Mouse (Mus musculus) hindbrain, postnatal 0 days (tissue): ENCODE data around the gene Slc25a17. TPM values are rescaled to one million over a fixed set of nuclear protein-coding genes. Genes with fewer than 3 reads are reported as not detected.
A peak's percentile ranks its signal among the peaks of the same experiment; 100 is the strongest.

Experiments used
- ATAC-seq: fragments of 200-750 bp; cut with Nextera tagmentation; 2 replicates; pipeline ENCODE4 v1.8.0; 2017; ENCODE audit warnings: mild to moderate bottlenecking, moderate TSS enrichment, moderate library complexity
- DNase-seq: peaks from one replicate; pipeline ENCODE4 v3.0.0-alpha.2; 2015; ENCODE audit warnings: low spot score
- H3K27ac ChIP-seq: fragments of 300-500 bp; sonication (generic); 2 replicates; pipeline ENCODE4 v1.5.1; 2014; ENCODE audit warnings: mild to moderate bottlenecking
- H3K27me3 ChIP-seq: fragments of 300-500 bp; sonication (generic); 2 replicates; pipeline ENCODE4 v1.6.1; 2014; ENCODE audit warnings: low read length, mixed read lengths; ENCODE audit not compliant: insufficient read depth
- H3K36me3 ChIP-seq: fragments of 300-500 bp; sonication (generic); 2 replicates; pipeline ENCODE4 v1.6.1; 2014; ENCODE audit warnings: low read length, mixed read lengths; ENCODE audit not compliant: insufficient read depth
- H3K4me1 ChIP-seq: fragments of 300-500 bp; sonication (generic); 2 replicates; pipeline ENCODE4 v1.6.1; 2014; ENCODE audit warnings: antibody characterized with exemption, low read length, mixed read lengths; ENCODE audit not compliant: insufficient read depth
- H3K4me2 ChIP-seq: fragments of 300-500 bp; sonication (generic); 2 replicates; pipeline ENCODE4 v1.6.1; 2014; ENCODE audit warnings: low read depth, mild to moderate bottlenecking, low read length, moderate library complexity, mixed read lengths
- H3K4me3 ChIP-seq: fragments of 300-500 bp; sonication (generic); 2 replicates; pipeline ENCODE4 v1.5.1; 2014; ENCODE audit warnings: low read length
- H3K9ac ChIP-seq: fragments of 300-500 bp; sonication (generic); replicated peaks from 2 replicates; pipeline ENCODE4 v1.6.1; 2014; ENCODE audit warnings: mild to moderate bottlenecking, low read length, moderate library complexity, mixed read lengths
- H3K9me3 ChIP-seq: fragments of 300-500 bp; sonication (generic); 2 replicates; pipeline ENCODE4 v1.6.1; 2016; ENCODE audit warnings: low read length, mixed read lengths
- CTCF ChIP-seq: IDR thresholded peaks from 2 replicates; pipeline ENCODE4 v1.5.1; 2016; ENCODE audit warnings: antibody characterized with exemption, control low read depth, low read depth
- WGBS: fragments of 180-500 bp; shearing (Covaris S2); extraction: QIAGEN DNeasy Blood & Tissue Kit; methylation state at CpG from one replicate; pipeline ENCODE4 v1.1.7; 2014; 5-methylcytosine and 5-hydroxymethylcytosine counted together
- polyA plus RNA-seq: library from polyadenylated mRNA; unstranded; fragments of >200 nt; fragmentation: Nextera tagmentation; extraction: Ambion mirVana; gene quantifications from 2 replicates; pipeline ENCODE4 v1.2.1, GENCODE M21; 2015
- total RNA-seq: library from RNA; depleted of rRNA; stranded (reverse); fragments of >200 nt; gene quantifications from 2 replicates; pipeline ENCODE4 v1.2.3, GENCODE M21; 2014

The Slc25a17 gene
- total and polyA plus RNA-seq, 2 experiments from 2014 or later, result 66.3 to 110 TPM

GRCm38 (mm10) chr15:81366241-81366640 lies 5.6 kb upstream of the Slc25a17 start:
- H3K9ac ChIP-seq, result no peak overlapping the region
- no peak for ATAC-seq
- DNase-seq, result no peak
- no peak overlapping the region for H3K4me3 ChIP-seq
- H3K9me3 ChIP-seq, result no peaks in the 10 kb centered on the region
- 80% methylated on average over 4 of the region's 4 CpGs for WGBS
- H3K4me1 ChIP-seq, result no peaks in the 10 kb centered on the region
- H3K27ac ChIP-seq, result no peak overlapping the region
- no peak overlapping the region for H3K4me2 ChIP-seq
- no peaks in the 10 kb centered on the region for H3K27me3 ChIP-seq
- TF ChIP-seq CTCF, result no peak
- H3K36me3 ChIP-seq, result peaks cover 53% of the 10 kb centered on the region

GRCm38 (mm10) chr15:81365246-81365645 lies 4.6 kb upstream of the Slc25a17 start:
- TF ChIP-seq CTCF, result no peak
- DNase-seq (no peak), ATAC-seq (no peak)
- no peaks in the 10 kb centered on the region for H3K9me3 ChIP-seq
- H3K4me1 ChIP-seq, result no peaks in the 10 kb centered on the region
- no peak overlapping the region for H3K4me2 ChIP-seq
- H3K36me3 ChIP-seq, result peaks cover 44% of the 10 kb centered on the region
- no peak overlapping the region for H3K9ac ChIP-seq
- H3K4me3 ChIP-seq, result no peak overlapping the region
- 94% methylated on average over 8 of the region's 8 CpGs for WGBS
- no peak overlapping the region for H3K27ac ChIP-seq
- no peaks in the 10 kb centered on the region for H3K27me3 ChIP-seq

DNA sequence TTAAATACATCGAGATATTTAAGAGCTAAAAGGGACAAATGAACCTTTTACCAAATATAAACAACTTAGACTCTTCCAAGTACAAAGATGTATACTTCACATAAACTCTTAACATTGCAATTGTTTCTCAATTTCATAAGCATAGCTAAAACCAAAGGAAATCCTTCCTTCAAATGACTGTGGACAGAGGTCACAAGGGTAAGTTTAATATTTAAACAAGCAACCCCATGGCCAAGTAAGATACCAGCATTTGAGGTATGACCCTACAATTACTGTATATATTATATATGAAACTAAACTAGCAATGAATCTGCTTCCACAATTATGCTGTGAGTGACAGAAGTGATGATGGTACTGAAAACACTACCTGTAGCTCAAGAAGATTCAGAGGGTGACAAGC lies 3.7 kb upstream of the Slc25a17 start:
- Histone ChIP-seq H3K9ac (no peak overlapping the region), H3K4me1 (peaks cover 5% of the 10 kb centered on the region; the same call in 1 of the 2 replicates), H3K27ac (no peak overlapping the region), H3K9me3 (no peaks in the 10 kb centered on the region), H3K36me3 (peaks cover 37% of the 10 kb centered on the region), H3K27me3 (no peaks in the 10 kb centered on the region), H3K4me2 (no peak overlapping the region), H3K4me3 (no peak overlapping the region)
- no peak for TF ChIP-seq CTCF
- ATAC-seq (no peak), DNase-seq (no peak)
- WGBS, result 94% methylated on average over 1 of the region's 1 CpGs

DNA sequence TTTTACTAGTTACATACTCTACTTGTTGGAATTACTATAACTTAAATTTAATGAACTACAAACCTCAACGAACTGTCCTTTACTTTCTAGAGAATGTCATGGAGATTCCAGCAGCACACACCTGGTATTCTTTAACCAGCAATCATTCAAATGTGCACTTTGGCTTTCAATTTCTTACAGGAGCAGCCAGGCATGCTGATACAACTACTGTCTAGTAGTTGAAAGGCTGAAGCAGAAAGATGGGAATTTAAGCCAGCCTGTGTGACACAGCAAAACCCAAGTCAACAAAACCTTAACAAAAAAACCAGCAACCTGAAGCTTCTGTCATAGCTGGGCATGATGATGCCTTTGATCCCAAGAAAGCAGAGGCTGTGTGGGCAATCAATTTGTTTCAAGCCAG lies 1.9 kb upstream of the Slc25a17 start:
- no peak for DNase-seq
- 82% methylated on average over 1 of the region's 1 CpGs for WGBS
- TF ChIP-seq CTCF, result no peak

GRCm38 (mm10) chr15:81361417-81362015 lies 904 bp upstream of the Slc25a17 start:
- Histone ChIP-seq H3K4me1 (peaks cover 5% of the 10 kb centered on the region; the same call in 1 of the 2 replicates), H3K4me3 (no peak overlapping the region), H3K9me3 (no peaks in the 10 kb centered on the region), H3K27me3 (no peaks in the 10 kb centered on the region), H3K4me2 (peak overlapping the region; percentile 97), H3K9ac (no peak overlapping the region), H3K36me3 (peaks cover 31% of the 10 kb centered on the region), H3K27ac (peak overlapping the region; percentile 84)
- ATAC-seq, result no peak
- 46% methylated on average over 10 of the region's 10 CpGs for WGBS
- no peak for TF ChIP-seq CTCF
- no peak for DNase-seq

More for the DNA sequence above, 1.9 kb upstream of the Slc25a17 start:
- Histone ChIP-seq H3K36me3 (peaks cover 37% of the 10 kb centered on the region), H3K9ac (no peak overlapping the region), H3K4me1 (peaks cover 5% of the 10 kb centered on the region; the same call in 1 of the 2 replicates), H3K4me3 (no peak overlapping the region), H3K9me3 (no peaks in the 10 kb centered on the region), H3K27ac (no peak overlapping the region), H3K27me3 (no peaks in the 10 kb centered on the region), H3K4me2 (no peak overlapping the region)
- no peak for ATAC-seq

- H3K4me2 ChIP-seq, result peak overlapping the region; percentile 97
- WGBS, result 41% methylated on average over 6 of the region's 6 CpGs
- H3K27me3 ChIP-seq, result no peaks in the 10 kb centered on the region
- H3K9me3 ChIP-seq, result no peaks in the 10 kb centered on the region
- DNase-seq (no peak), ATAC-seq (no peak; the same call in 1 of the 2 replicates)
- H3K4me3 ChIP-seq, result peak overlapping the region; percentile 76
- H3K4me1 ChIP-seq, result peaks cover 5% of the 10 kb centered on the region; the same call in 1 of the 2 replicates
- no peak for TF ChIP-seq CTCF
- peak overlapping the region; percentile 33; the same call in 1 of the 2 replicates for H3K9ac ChIP-seq
- H3K27ac ChIP-seq, result peak overlapping the region; percentile 84
- H3K36me3 ChIP-seq, result peaks cover 26% of the 10 kb centered on the region
Measured at GRCm38 (mm10) chr15:81361022-81361404, 401 bp upstream of the Slc25a17 start.

GRCm38 (mm10) chr15:81359421-81359820 lies 1.2 kb downstream of the Slc25a17 start:
- 82% methylated on average over 5 of the region's 5 CpGs for WGBS
- no peak overlapping the region for H3K9ac ChIP-seq
- H3K9me3 ChIP-seq, result no peaks in the 10 kb centered on the region
- ATAC-seq (no peak), DNase-seq (no peak)
- H3K27ac ChIP-seq, result no peak overlapping the region
- H3K4me1 ChIP-seq, result peaks cover 5% of the 10 kb centered on the region; the same call in 1 of the 2 replicates
- peaks cover 13% of the 10 kb centered on the region for H3K36me3 ChIP-seq
- no peak for TF ChIP-seq CTCF
- no peaks in the 10 kb centered on the region for H3K27me3 ChIP-seq
- peak overlapping the region; percentile 76; the same call in 1 of the 2 replicates for H3K4me3 ChIP-seq
- H3K4me2 ChIP-seq, result peak overlapping the region; percentile 97
